Mouse (Mus musculus): ENCODE data around the gene Rbm3. TPM values are rescaled to one million over a fixed set of nuclear protein-coding genes. Genes with fewer than 3 reads are reported as not detected.

The Rbm3 gene
- polyA plus RNA-seq (2015; fragmentation: Nextera tagmentation; extraction: Ambion mirVana): 295 and 339 TPM in 2 replicates

GRCm38 (mm10) chrX:8145153-8145991, at the start of gene Rbm3:
TSS of gene Rbm3 (minus strand) at chrX:8145880.
- 18% methylated on average over 52 of the region's 65 CpGs for whole genome bisulfite sequencing
- H3K9ac ChIP-seq (ENCODE audit: low read length): peak within 1 kb of the TSS; percentile 82
- no peaks in the 10 kb centered on the region for H3K27me3 ChIP-seq (ENCODE audit: control insufficient read depth, insufficient read depth, low read length)
- H3K4me2 ChIP-seq (ENCODE audit: low read depth, low read length): peak within 1 kb of the TSS; percentile 76
- H3K27ac ChIP-seq (ENCODE audit: low read length): peak within 1 kb of the TSS; percentile 97
- H3K36me3 ChIP-seq (ENCODE audit: control insufficient read depth, insufficient read depth): peaks cover 19% of the 10 kb centered on the region
- H3K9me3 ChIP-seq (replicated peaks; ENCODE audit: control insufficient read depth, low read length): no peaks in the 10 kb centered on the region
- H3K4me1 ChIP-seq (ENCODE audit: control insufficient read depth, insufficient read depth, low read length): peaks cover 15% of the 10 kb centered on the region
- peak within 1 kb of the TSS; percentile 73 for H3K4me3 ChIP-seq (ENCODE audit: low read length)
- peak; percentile 93 for ATAC-seq (replicated peaks; ENCODE audit: extremely low read depth, insufficient read depth, low FRiP score)

- peak within 1 kb of the TSS; percentile 76 for H3K9ac ChIP-seq (ENCODE audit: low read length)
- WGBS: 12% methylated on average over 10 of the region's 10 CpGs
- no peaks in the 10 kb centered on the region for H3K36me3 ChIP-seq (ENCODE audit: control insufficient read depth, insufficient read depth)
- no peaks in the 10 kb centered on the region for H3K4me1 ChIP-seq (ENCODE audit: control insufficient read depth, insufficient read depth, low read length)
- peak within 1 kb of the TSS; percentile 61 for H3K4me3 ChIP-seq (ENCODE audit: low read length)
- ATAC-seq (replicated peaks; ENCODE audit: extremely low read depth, insufficient read depth, low FRiP score): no peak
- H3K9me3 ChIP-seq (replicated peaks; ENCODE audit: control insufficient read depth, low read length): no peaks in the 10 kb centered on the region
- no peaks in the 10 kb centered on the region for H3K27me3 ChIP-seq (ENCODE audit: control insufficient read depth, insufficient read depth, low read length)
- peak within 1 kb of the TSS; percentile 61 for H3K27ac ChIP-seq (ENCODE audit: low read length)
- H3K4me2 ChIP-seq (ENCODE audit: low read depth, low read length): peak within 1 kb of the TSS; percentile 77
These were observed 47.7 kb upstream of the Rbm3 start, which contains the start of gene Ebp for GRCm38 (mm10) chrX:8193419-8193723. TSS of gene Ebp (minus strand) at chrX:8193512.

- H3K27ac ChIP-seq (ENCODE audit: low read length): peak overlapping the region; percentile 61
- no peaks in the 10 kb centered on the region for H3K36me3 ChIP-seq (ENCODE audit: control insufficient read depth, insufficient read depth)
- peak overlapping the region; percentile 76 for H3K9ac ChIP-seq (ENCODE audit: low read length)
- peak overlapping the region; percentile 77 for H3K4me2 ChIP-seq (ENCODE audit: low read depth, low read length)
- peak overlapping the region; percentile 61 for H3K4me3 ChIP-seq (ENCODE audit: low read length)
- 10% methylated on average over 38 of the region's 38 CpGs for WGBS
- no peaks in the 10 kb centered on the region for H3K4me1 ChIP-seq (ENCODE audit: control insufficient read depth, insufficient read depth, low read length)
- peak; percentile 95 for ATAC-seq (replicated peaks; ENCODE audit: extremely low read depth, insufficient read depth, low FRiP score)
- no peaks in the 10 kb centered on the region for H3K9me3 ChIP-seq (replicated peaks; ENCODE audit: control insufficient read depth, low read length)
- H3K27me3 ChIP-seq (ENCODE audit: control insufficient read depth, insufficient read depth, low read length): no peaks in the 10 kb centered on the region
These were observed 47.1 kb upstream of the Rbm3 start for GRCm38 (mm10) chrX:8192640-8193418.

GRCm38 (mm10) chrX:8192126-8192639, 46.5 kb upstream of the Rbm3 start:
- Histone ChIP-seq H3K4me2 (ENCODE audit: low read depth, low read length) (peak overlapping the region; percentile 77), H3K27me3 (ENCODE audit: control insufficient read depth, insufficient read depth, low read length) (no peaks in the 10 kb centered on the region), H3K27ac (ENCODE audit: low read length) (no peak overlapping the region; the same call in 1 of the 2 replicates), H3K4me1 (ENCODE audit: control insufficient read depth, insufficient read depth, low read length) (no peaks in the 10 kb centered on the region), H3K4me3 (ENCODE audit: low read length) (peak overlapping the region; percentile 61), H3K9ac (ENCODE audit: low read length) (peak overlapping the region; percentile 76), H3K36me3 (ENCODE audit: control insufficient read depth, insufficient read depth) (no peaks in the 10 kb centered on the region), H3K9me3 (replicated peaks; ENCODE audit: control insufficient read depth, low read length) (no peaks in the 10 kb centered on the region)
- peak; percentile 8; the same call in 1 of the 2 replicates for ATAC-seq (replicated peaks; ENCODE audit: extremely low read depth, insufficient read depth, low FRiP score)
- WGBS: 9% methylated on average over 13 of the region's 13 CpGs

- Histone ChIP-seq H3K4me2 (ENCODE audit: low read depth, low read length) (no peak overlapping the region), H3K27me3 (ENCODE audit: control insufficient read depth, insufficient read depth, low read length) (no peaks in the 10 kb centered on the region), H3K27ac (ENCODE audit: low read length) (no peak overlapping the region), H3K4me1 (ENCODE audit: control insufficient read depth, insufficient read depth, low read length) (no peaks in the 10 kb centered on the region), H3K9ac (ENCODE audit: low read length) (no peak overlapping the region), H3K4me3 (ENCODE audit: low read length) (no peak overlapping the region), H3K36me3 (ENCODE audit: control insufficient read depth, insufficient read depth) (0 out of 2 replicates have a peak, but pooled peaks cover 6% of the 10 kb centered on the region), H3K9me3 (replicated peaks; ENCODE audit: control insufficient read depth, low read length) (no peaks in the 10 kb centered on the region)
- WGBS: 9% methylated on average over 7 of the region's 7 CpGs
- no peak for ATAC-seq (replicated peaks; ENCODE audit: extremely low read depth, insufficient read depth, low FRiP score)
These were observed 37.3 kb upstream of the Rbm3 start for GRCm38 (mm10) chrX:8182871-8183540.

GRCm38 (mm10) chrX:8179646-8180045, 34.0 kb upstream of the Rbm3 start:
- WGBS: 69% methylated on average over 5 of the region's 5 CpGs
- H3K36me3 ChIP-seq (ENCODE audit: control insufficient read depth, insufficient read depth): no peaks in the 10 kb centered on the region
- ATAC-seq (replicated peaks; ENCODE audit: extremely low read depth, insufficient read depth, low FRiP score): no peak
- no peak overlapping the region for H3K27ac ChIP-seq (ENCODE audit: low read length)
- no peak overlapping the region for H3K9ac ChIP-seq (ENCODE audit: low read length)
- no peaks in the 10 kb centered on the region for H3K27me3 ChIP-seq (ENCODE audit: control insufficient read depth, insufficient read depth, low read length)
- no peak overlapping the region for H3K4me3 ChIP-seq (ENCODE audit: low read length)
- no peak overlapping the region for H3K4me2 ChIP-seq (ENCODE audit: low read depth, low read length)
- H3K4me1 ChIP-seq (ENCODE audit: control insufficient read depth, insufficient read depth, low read length): peaks cover 2% of the 10 kb centered on the region; the same call in 1 of the 2 replicates
- no peaks in the 10 kb centered on the region for H3K9me3 ChIP-seq (replicated peaks; ENCODE audit: control insufficient read depth, low read length)

- Histone ChIP-seq H3K4me3 (ENCODE audit: low read length) (no peak overlapping the region), H3K9ac (ENCODE audit: low read length) (no peak overlapping the region), H3K27ac (ENCODE audit: low read length) (no peak overlapping the region), H3K36me3 (ENCODE audit: control insufficient read depth, insufficient read depth) (no peaks in the 10 kb centered on the region), H3K9me3 (replicated peaks; ENCODE audit: control insufficient read depth, low read length) (no peaks in the 10 kb centered on the region), H3K27me3 (ENCODE audit: control insufficient read depth, insufficient read depth, low read length) (no peaks in the 10 kb centered on the region), H3K4me1 (ENCODE audit: control insufficient read depth, insufficient read depth, low read length) (peaks cover 3% of the 10 kb centered on the region; the same call in 1 of the 2 replicates), H3K4me2 (ENCODE audit: low read depth, low read length) (no peak overlapping the region)
- ATAC-seq (replicated peaks; ENCODE audit: extremely low read depth, insufficient read depth, low FRiP score): no peak
- WGBS: 66% methylated on average over 2 of the region's 2 CpGs
These were observed 33.2 kb upstream of the Rbm3 start for GRCm38 (mm10) chrX:8178871-8179270.

GRCm38 (mm10) chrX:8175504-8176385, 30.1 kb upstream of the Rbm3 start, which contains the start of gene Tbc1d25:
TSS of gene Tbc1d25 (minus strand) at chrX:8176181.
- peak within 1 kb of the TSS; percentile 65 for H3K27ac ChIP-seq (ENCODE audit: low read length)
- WGBS: 7% methylated on average over 56 of the region's 56 CpGs
- no peaks in the 10 kb centered on the region; the same call in 1 of the 2 replicates for H3K36me3 ChIP-seq (ENCODE audit: control insufficient read depth, insufficient read depth)
- no peaks in the 10 kb centered on the region for H3K9me3 ChIP-seq (replicated peaks; ENCODE audit: control insufficient read depth, low read length)
- peak within 1 kb of the TSS; percentile 71 for H3K4me2 ChIP-seq (ENCODE audit: low read depth, low read length)
- ATAC-seq (replicated peaks; ENCODE audit: extremely low read depth, insufficient read depth, low FRiP score): peak; percentile 94
- peaks cover 3% of the 10 kb centered on the region; the same call in 1 of the 2 replicates for H3K4me1 ChIP-seq (ENCODE audit: control insufficient read depth, insufficient read depth, low read length)
- H3K4me3 ChIP-seq (ENCODE audit: low read length): peak within 1 kb of the TSS; percentile 76
- H3K27me3 ChIP-seq (ENCODE audit: control insufficient read depth, insufficient read depth, low read length): no peaks in the 10 kb centered on the region
- peak within 1 kb of the TSS; percentile 80 for H3K9ac ChIP-seq (ENCODE audit: low read length)

All from heart, embryonic 16.5 days (tissue).